Mouse (Mus musculus) midbrain, embryonic 14.5 days (tissue): Measurements from ENCODE around the gene Mt2. TPM values are rescaled to one million over a fixed set of nuclear protein-coding genes. Genes with fewer than 3 reads are reported as not detected.
A peak's percentile ranks its signal among the peaks of the same experiment; 100 is the strongest.

ENCODE experiments used
- ATAC-seq: fragments of 200-750 bp; cut with Nextera tagmentation; 2 replicates; pipeline ENCODE4 v1.8.0; 2017; ENCODE audit warnings: moderate number of reproducible peaks, moderate library complexity; ENCODE audit not compliant: low FRiP score, low TSS enrichment
- DNase-seq: peaks from one replicate; pipeline ENCODE4 v3.0.0-alpha.2; 2015
- H3K27ac ChIP-seq: fragments of 300-500 bp; sonication (generic); replicated peaks from 2 replicates; pipeline ENCODE4 v1.5.1; 2014; ENCODE audit warnings: mild to moderate bottlenecking, low read depth, low read length, moderate library complexity
- H3K27me3 ChIP-seq: fragments of 300-500 bp; sonication (generic); 2 replicates; pipeline ENCODE4 v1.6.1; 2014; ENCODE audit warnings: low read length, control low read depth, mixed read lengths; ENCODE audit not compliant: control insufficient read depth, insufficient read depth
- H3K36me3 ChIP-seq: fragments of 300-500 bp; sonication (generic); 2 replicates; pipeline ENCODE4 v1.6.1; 2014; ENCODE audit warnings: low read length, control low read depth; ENCODE audit not compliant: control insufficient read depth, insufficient read depth
- H3K4me1 ChIP-seq: fragments of 300-500 bp; sonication (generic); 2 replicates; pipeline ENCODE4 v1.6.1; 2014; ENCODE audit warnings: mild to moderate bottlenecking, antibody characterized with exemption, low read length, control low read depth; ENCODE audit not compliant: control insufficient read depth, insufficient read depth
- H3K4me2 ChIP-seq: fragments of 300-500 bp; sonication (generic); 2 replicates; pipeline ENCODE4 v1.6.1; 2014; ENCODE audit warnings: mild to moderate bottlenecking, low read length, moderate library complexity
- H3K4me3 ChIP-seq: fragments of 300-500 bp; sonication (generic); replicated peaks from 2 replicates; pipeline ENCODE4 v1.5.1; 2014; ENCODE audit warnings: low read depth, low read length
- H3K9ac ChIP-seq: fragments of 300-500 bp; sonication (generic); replicated peaks from 2 replicates; pipeline ENCODE4 v1.6.1; 2014; ENCODE audit warnings: mild to moderate bottlenecking, low read length, moderate library complexity
- H3K9me3 ChIP-seq: fragments of 300-500 bp; sonication (generic); 2 replicates; pipeline ENCODE4 v1.6.1; 2016; ENCODE audit warnings: low read length, control low read depth, mixed read lengths; ENCODE audit not compliant: control insufficient read depth
- WGBS: fragments of 180-500 bp; shearing (Covaris S2); extraction: QIAGEN DNeasy Blood & Tissue Kit; methylation state at CpG from one replicate; pipeline ENCODE4 v1.1.7; 2014; 5-methylcytosine and 5-hydroxymethylcytosine counted together
- polyA plus RNA-seq: library from polyadenylated mRNA; unstranded; fragments of >200 nt; fragmentation: Nextera tagmentation; extraction: Ambion mirVana; gene quantifications from 2 replicates; pipeline ENCODE4 v1.2.1, GENCODE M21; 2014

The Mt2 gene
- polyA plus RNA-seq, 1 experiment from 2014 or later: 9.3 TPM

DNA sequence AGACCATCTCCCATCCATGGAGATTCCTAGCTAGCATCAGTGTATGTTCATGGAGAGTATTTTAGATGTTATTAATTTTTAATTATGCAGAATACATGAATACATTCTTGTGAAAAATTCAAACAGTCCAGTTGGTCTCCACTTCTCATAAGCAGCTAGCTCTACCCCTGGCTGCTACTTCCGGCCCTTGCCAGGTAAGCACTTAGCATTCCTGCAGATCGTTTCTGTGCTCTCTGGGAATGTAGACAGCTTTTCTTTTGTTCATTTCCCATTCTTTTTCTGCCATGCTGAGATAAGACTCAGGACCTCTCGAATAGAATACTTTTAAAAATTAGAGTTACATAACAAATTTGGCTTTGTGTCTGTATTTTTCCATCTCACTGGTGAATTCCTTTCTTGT lies 31.6 kb downstream of the Mt2 start:
- H3K27ac ChIP-seq: no peak overlapping the region
- no peak overlapping the region for H3K4me2 ChIP-seq
- H3K9ac ChIP-seq: no peak overlapping the region
- H3K4me1 ChIP-seq: no peaks in the 10 kb centered on the region
- WGBS: 72% methylated on average over 3 of the region's 3 CpGs
- no peak for ATAC-seq
- DNase-seq: no peak
- H3K4me3 ChIP-seq: no peak overlapping the region
- H3K27me3 ChIP-seq: no peaks in the 10 kb centered on the region
- H3K36me3 ChIP-seq: no peaks in the 10 kb centered on the region
- no peaks in the 10 kb centered on the region for H3K9me3 ChIP-seq

DNA sequence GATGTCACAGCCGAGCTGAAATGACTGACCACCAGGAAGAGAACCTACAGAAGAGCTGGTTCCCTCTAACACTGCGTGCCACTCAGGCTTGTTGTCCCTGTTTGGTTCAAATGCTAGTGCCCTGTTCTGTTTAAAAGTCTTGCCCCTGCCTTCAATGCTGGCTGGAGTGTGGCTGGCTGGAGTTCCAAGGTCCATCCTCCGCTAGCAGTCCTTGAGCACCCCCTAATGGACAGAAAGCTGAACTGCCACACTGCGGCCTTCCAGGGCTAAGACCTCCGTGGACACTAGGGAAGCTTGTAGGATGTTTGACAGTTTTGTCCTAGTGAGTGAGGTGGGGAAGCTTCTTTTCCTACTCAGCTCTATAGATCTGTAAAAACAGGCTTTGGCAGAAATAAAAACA lies 33.3 kb downstream of the Mt2 start:
- H3K9me3 ChIP-seq: no peaks in the 10 kb centered on the region
- H3K36me3 ChIP-seq: no peaks in the 10 kb centered on the region
- ATAC-seq: no peak
- no peak overlapping the region for H3K4me2 ChIP-seq
- H3K4me1 ChIP-seq: no peaks in the 10 kb centered on the region
- H3K9ac ChIP-seq: no peak overlapping the region
- no peak overlapping the region for H3K27ac ChIP-seq
- peak; percentile 85 for DNase-seq
- 17% methylated on average over 5 of the region's 5 CpGs for WGBS
- H3K4me3 ChIP-seq: no peak overlapping the region
- H3K27me3 ChIP-seq: no peaks in the 10 kb centered on the region

- WGBS: 78% methylated on average over 8 of the region's 8 CpGs
- Histone ChIP-seq H3K4me2 (no peak overlapping the region), H3K4me1 (no peaks in the 10 kb centered on the region), H3K9me3 (no peaks in the 10 kb centered on the region), H3K27me3 (no peaks in the 10 kb centered on the region), H3K4me3 (no peak overlapping the region), H3K9ac (no peak overlapping the region), H3K36me3 (no peaks in the 10 kb centered on the region), H3K27ac (no peak overlapping the region)
- DNase-seq (no peak), ATAC-seq (no peak)
Measured at GRCm38 (mm10) chr8:94206256-94206655, 33.8 kb downstream of the Mt2 start.

DNA sequence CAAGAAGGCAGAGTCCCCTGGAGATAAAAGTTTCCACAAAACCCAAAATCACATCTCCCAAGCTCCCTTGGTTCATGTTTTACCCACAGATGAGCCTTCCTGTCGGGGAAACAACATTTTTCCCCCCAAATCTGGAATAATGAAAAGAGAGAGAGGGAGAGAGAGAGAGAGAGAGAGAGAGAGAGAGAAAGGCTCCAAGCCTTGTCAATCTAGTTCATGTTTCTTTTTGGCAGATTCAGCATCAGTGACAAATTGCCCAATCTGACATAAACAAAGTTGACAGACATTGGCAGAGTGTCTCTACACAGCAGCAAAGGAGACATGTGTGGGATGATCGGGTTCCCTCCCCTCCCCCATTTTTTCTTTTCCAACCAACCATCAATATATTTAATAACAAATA lies 35.0 kb downstream of the Mt2 start:
- Histone ChIP-seq H3K9me3 (no peaks in the 10 kb centered on the region), H3K9ac (no peak overlapping the region), H3K27me3 (no peaks in the 10 kb centered on the region), H3K4me2 (no peak overlapping the region), H3K4me3 (no peak overlapping the region), H3K4me1 (no peaks in the 10 kb centered on the region), H3K27ac (no peak overlapping the region), H3K36me3 (no peaks in the 10 kb centered on the region)
- WGBS: 75% methylated on average over 2 of the region's 2 CpGs
- ATAC-seq (no peak), DNase-seq (no peak)

DNA sequence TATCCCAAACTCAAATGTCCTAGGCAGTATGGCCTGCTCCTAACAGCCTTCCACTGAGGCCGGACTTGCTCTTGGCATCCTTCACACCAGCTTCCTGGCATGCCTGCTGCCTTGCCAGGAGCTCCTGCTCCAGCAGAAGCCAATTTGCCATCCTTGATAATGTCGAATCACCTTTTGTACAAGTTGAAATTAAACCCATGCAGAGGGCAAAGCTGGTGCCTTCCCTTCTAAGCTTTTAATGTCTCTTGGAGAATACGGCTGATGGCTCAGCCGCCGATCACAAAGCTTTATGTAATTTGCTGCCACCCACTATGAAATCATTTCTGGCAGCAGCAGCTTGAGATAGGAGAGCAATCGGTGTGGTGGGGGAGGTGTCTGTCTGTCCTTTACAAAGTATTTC lies 37.2 kb downstream of the Mt2 start:
- H3K9me3 ChIP-seq: no peaks in the 10 kb centered on the region
- no peaks in the 10 kb centered on the region for H3K4me1 ChIP-seq
- WGBS: 64% methylated on average over 6 of the region's 6 CpGs
- no peak overlapping the region for H3K9ac ChIP-seq
- no peaks in the 10 kb centered on the region for H3K27me3 ChIP-seq
- DNase-seq (no peak), ATAC-seq (no peak)
- no peak overlapping the region for H3K4me3 ChIP-seq
- no peak overlapping the region for H3K27ac ChIP-seq
- no peaks in the 10 kb centered on the region for H3K36me3 ChIP-seq
- no peak overlapping the region for H3K4me2 ChIP-seq

GRCm38 (mm10) chr8:94210225-94210624 lies 37.8 kb downstream of the Mt2 start:
- H3K9me3 ChIP-seq: no peaks in the 10 kb centered on the region
- no peak overlapping the region for H3K9ac ChIP-seq
- H3K4me1 ChIP-seq: peaks cover 3% of the 10 kb centered on the region
- no peaks in the 10 kb centered on the region for H3K27me3 ChIP-seq
- no peak for ATAC-seq
- no peak overlapping the region for H3K4me2 ChIP-seq
- no peak for DNase-seq
- no peaks in the 10 kb centered on the region for H3K36me3 ChIP-seq
- H3K27ac ChIP-seq: no peak overlapping the region
- H3K4me3 ChIP-seq: no peak overlapping the region
- WGBS: 52% methylated on average over 3 of the region's 3 CpGs

GRCm38 (mm10) chr8:94213819-94214218 lies 41.4 kb downstream of the Mt2 start:
- H3K4me3 ChIP-seq: peak overlapping the region; percentile 82
- H3K27me3 ChIP-seq: no peaks in the 10 kb centered on the region
- peaks cover 14% of the 10 kb centered on the region for H3K4me1 ChIP-seq
- no peaks in the 10 kb centered on the region for H3K36me3 ChIP-seq
- H3K9ac ChIP-seq: no peak overlapping the region
- no peak overlapping the region for H3K27ac ChIP-seq
- WGBS: 59% methylated on average over 6 of the region's 6 CpGs
- no peak for DNase-seq
- no peak for ATAC-seq
- peak overlapping the region; percentile 81 for H3K4me2 ChIP-seq
- H3K9me3 ChIP-seq: no peaks in the 10 kb centered on the region

DNA sequence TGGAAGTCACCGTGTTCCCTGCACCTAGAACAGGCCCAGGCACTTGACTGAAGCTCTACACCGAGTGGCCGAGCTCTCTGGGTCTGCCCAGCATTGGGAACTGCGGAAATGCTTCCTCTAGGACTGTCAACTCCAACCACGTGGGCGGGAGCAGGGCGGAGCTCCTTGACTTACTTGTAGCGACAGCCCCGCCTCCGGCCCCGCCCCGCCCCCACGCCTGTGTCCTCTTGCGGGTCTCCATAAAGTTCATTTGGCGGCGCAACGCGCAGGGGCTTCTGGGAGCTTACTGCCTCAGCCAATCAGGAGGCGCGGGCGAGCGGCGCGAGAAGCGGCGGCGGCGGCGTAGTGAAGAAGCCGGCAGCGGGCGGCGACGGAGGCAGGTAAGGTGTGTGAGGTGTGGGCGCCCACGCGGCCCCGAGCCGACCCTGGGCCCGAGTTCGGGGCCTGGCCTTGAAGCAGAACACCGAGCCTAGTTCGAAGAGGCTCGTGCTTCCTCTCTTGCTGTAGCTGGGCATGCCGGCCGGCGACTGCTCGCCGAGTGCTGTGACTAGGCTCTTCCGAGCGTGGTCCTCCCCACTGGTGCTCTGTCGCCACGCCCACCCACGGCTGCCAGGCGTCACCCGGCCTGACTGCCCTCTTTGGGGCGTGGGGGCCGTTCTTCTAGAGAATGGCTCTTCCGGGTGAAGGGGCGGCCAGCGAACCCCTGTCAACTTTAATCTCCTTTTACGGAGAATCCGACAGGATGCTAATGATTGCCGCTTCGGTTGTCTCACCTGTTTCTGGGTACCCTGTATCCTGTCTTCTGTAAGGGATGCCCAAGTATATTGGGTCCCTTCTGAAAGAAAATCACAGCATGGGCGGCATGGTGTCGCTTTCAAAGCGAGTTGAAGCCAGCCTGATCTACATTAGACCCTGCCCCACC lies 42.0 kb downstream of the Mt2 start, which contains the start of gene Nup93:
TSS of gene Nup93 (plus strand) at position 313 of the 922 bp plus-strand sequence.
- H3K4me1 ChIP-seq: peaks cover 14% of the 10 kb centered on the region

More for the DNA sequence above, 42.0 kb downstream of the Mt2 start, which contains the start of gene Nup93:
- peak within 1 kb of the TSS; percentile 76 for H3K9ac ChIP-seq
- H3K27ac ChIP-seq: peak within 1 kb of the TSS; percentile 77
- DNase-seq (peak; percentile 99), ATAC-seq (peak; percentile 97)
- H3K36me3 ChIP-seq: no peaks in the 10 kb centered on the region
- H3K4me3 ChIP-seq: peak within 1 kb of the TSS; percentile 82
- H3K27me3 ChIP-seq: no peaks in the 10 kb centered on the region
- under 1% methylated on average over 68 of the region's 68 CpGs for WGBS
- peak within 1 kb of the TSS; percentile 81 for H3K4me2 ChIP-seq
- H3K9me3 ChIP-seq: no peaks in the 10 kb centered on the region
